Mouse (Mus musculus): ENCODE data around the gene Hps3.

DNA sequence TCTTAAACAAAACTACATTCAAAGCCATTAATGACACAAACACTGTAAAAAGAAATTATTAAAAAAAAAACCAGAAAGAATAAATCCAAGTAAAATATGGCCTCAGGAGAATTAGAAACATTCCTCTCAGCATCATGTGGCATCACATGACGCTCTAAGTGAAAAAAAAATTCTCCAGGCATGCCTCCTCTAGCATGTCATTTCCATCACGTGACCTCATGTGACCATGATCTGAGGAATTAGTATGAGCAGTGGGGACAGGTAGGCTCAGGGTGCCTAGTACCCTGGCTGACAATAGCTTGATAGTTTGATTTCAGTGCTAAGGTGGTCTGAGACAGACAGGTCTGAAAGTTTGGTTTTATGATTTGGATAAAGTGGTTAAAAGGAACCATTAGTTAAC is 54.0 kb downstream of the Hps3 start:
- TF ChIP-seq CTCF (IDR thresholded peaks at IDR 0.05; ENCODE audit: borderline replicate concordance, insufficient read depth, low read depth, low read length) (no peak), POLR2A (IDR thresholded peaks at IDR 0.05; ENCODE audit: borderline replicate concordance, insufficient read depth, low read length) (no peak)
